Mouse (Mus musculus) retina, postnatal 7 days (tissue): Measurements from ENCODE around the gene Ska2.

Experiments
- DNase-seq: peaks from one replicate; pipeline ENCODE4 v3.0.0-alpha.2; 2012; ENCODE audit warnings: low read depth, low spot score

Gene Ska2

DNA sequence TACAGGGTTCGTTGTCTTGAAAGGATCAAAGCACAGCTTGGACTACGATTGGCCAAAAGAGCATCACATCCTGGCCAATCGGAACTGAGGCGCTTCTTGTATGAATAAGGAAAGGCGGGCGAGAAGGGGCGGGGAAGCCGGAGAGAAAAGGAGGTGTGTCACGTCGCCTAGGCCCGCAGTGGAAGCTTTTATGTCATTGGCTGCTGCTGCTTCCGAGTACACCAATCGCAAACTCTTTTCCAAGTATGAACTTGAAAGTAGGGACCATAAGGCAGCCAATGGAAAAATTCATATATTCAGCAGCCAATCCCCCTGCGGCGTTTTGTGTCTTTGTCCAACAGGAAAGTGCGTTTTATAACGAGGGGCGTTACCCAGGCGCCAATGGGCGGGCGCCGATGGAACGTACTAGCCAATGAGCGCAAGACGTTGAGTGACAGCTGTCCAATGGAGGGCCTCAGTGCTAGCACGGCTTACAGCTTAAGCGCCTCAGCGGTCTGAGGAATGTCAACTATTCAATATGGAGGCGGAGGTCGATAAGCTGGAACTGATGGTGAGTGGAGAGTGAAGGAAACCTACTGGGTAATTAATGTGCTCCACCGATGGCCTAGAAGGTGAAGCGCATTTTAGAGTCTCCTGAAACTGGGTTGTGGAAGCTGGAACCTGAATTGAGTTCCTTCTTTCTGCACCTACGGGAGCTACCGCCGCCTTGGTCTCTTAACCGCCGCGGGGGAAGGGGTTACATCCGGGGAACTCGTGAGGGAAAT lies at the start of gene Ska2:
Gene Ska2 (plus strand): TSS at position 480 of the 764 bp plus-strand sequence.
- peak; percentile 99 for DNase-seq

DNA sequence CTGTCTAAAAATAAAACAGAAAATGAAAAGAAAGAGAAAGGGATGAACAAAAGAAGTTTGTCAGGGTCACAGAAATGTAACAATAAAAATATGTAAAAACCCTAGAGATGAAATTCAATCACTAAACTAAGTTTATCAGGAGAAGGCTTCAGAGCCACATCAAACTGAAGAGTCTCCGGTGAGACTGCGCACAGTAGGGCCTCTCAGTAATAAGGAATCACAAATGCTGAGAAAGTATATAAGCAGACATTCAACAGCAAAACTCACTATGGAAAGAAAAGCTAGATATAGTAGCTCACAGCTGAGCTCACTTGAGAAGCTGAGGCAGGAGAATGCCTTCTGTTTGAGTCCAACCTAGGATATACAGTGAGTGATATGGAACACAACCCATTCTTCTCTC lies 48.6 kb upstream of the Ska2 start:
- DNase-seq = no peak

DNA sequence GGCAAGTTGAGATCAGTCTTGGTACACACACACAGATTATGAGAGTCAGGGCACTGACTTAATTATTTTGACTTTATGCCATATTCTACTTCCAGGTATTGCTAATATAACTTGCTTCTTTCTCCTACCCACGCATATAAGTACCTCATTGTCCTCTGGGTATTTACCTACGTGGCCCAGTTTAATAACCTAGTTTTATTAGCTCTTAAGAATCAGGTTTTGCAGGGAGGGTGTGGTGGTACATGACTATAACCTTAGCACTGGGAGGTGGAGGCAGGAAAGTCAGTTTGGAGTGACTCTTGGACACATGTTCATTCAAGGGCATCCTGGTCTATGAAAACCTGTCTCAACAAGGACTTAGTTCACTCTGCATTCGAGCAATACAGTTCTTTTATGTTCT lies 46.9 kb upstream of the Ska2 start:
- no peak for DNase-seq

DNA sequence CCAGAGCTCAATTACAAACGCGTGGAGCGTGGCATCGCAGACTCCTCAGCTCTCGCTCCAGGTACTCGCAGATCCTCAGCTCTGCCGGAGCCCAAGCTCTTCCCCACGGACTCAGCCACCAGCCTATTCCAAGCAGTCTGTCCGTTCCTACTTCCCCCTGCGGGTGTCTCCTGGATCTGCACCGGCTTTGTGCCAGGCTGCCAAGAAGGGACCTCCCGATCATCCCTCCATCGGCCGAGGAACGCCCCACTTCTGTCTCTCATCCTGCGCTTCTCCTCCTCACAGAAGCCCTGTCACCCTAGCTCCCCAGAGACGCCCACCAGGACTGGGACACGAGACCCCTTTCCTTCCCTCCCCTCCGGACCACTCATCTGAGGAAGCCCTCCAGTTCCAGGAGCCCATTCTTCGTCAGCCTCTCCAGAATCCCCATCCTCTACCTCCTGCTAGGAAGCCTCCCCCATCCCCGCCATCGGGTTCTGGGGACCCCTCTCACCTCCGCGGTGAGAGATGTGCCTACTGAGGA lies 35.6 kb upstream of the Ska2 start:
- DNase-seq = peak; percentile 51

DNA sequence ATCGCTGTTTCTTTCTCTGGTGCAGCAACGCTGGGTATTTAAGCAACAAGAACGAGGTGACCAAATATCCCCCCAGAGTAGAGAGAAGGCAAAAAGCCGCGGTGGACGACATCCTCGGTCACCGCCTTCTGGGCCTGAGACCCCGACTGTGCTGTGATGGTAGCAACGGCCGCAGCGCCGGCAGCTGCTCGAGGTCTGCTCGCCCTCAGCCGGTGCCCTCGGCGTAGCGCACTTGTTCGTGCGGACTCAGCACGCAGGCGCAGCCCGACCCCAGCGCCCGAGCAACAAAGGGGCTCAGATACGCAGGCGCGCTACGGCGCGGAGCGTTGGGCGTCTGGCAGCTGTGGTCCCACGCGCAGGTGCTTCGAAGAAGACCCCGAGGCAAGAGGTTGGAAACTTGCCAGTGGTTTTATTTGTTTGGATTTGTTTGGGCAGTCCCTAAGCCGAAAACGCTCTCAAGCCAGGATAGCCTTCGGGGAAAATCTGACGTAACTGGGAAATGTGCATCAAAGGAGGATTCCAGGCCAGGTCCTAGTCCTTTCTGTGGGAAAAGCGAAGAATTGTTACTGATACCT lies 35.1 kb upstream of the Ska2 start, which contains the start of gene Gdpd1:
Gene Gdpd1 (minus strand): TSS at position 197 of the 575 bp plus-strand sequence.
- peak; percentile 87 for DNase-seq

DNA sequence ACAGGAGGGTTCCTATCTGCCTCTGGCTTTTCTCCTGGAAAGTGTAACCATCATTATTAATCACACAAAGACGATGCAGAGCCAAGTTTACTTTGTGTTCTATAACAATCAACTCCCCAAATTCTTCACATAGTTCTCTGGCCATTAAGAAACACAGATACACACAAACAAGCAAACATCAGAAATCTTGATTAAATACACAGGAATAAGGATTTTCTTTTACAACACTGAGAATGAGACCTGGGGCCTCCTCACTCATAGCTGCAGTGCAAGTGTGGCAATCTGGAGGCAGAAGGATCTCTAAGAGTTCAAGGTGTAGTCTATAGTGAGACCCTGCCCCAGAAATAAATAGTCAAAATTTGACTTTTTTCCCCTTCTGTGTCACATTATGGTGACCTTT lies 25.3 kb upstream of the Ska2 start:
- no peak for DNase-seq

DNA sequence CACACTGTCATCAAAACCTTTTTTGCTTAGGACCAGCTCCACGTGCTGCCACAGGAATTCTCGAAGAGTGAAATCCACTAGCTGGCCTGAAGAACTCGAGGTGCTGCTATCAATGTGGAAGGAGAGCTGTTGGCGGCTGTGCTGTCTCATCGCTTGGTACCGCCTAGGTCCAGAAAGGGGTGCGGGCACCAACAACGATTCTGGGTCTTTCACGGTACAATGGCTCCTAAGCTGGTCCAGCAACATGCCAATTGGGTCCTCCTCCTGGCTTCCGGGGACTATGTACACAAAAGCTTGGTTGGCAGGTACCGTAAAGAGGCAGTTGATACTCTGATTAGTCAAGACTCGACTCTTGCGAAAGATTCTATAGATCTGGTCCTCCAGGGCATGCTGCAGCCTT lies 23.6 kb upstream of the Ska2 start:
- DNase-seq = no peak

DNA sequence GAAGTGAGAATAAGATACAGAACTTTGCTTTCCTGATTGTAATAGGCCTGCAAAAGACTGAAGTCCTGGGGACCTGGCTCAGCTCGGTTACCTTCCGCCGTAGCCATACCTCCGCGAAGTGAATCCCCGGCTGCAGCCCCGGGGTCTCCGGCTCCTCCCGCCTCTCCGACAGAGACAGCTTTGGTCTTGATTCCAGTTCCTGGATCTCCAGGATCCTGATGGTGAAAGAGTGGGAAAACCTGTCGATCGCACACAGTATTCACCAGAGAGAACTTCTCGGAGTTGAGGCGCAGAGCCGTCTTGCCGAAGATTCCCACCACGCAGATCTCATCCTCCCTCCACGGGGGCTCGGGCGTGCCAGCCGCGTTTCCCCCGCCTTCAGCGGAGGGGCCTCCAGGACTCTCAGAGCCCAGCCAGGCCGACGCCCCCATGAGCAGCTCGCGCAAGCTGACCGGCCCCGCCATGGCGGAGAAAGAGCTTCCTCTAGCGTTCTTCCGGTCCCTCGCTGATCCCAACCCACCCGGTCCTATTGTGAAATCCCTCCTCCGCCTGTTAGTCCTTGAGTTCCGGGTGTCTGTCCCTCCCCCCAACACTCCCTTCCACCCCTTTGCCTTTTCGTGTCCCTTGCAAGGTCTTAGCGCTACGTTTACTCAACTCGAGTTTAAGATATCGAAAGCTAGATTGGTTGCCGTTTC lies 22.6 kb upstream of the Ska2 start, which contains the start of gene Smg8:
Gene Smg8 (minus strand): TSS at position 485 of the 695 bp plus-strand sequence.
- DNase-seq = peak; percentile 82

DNA sequence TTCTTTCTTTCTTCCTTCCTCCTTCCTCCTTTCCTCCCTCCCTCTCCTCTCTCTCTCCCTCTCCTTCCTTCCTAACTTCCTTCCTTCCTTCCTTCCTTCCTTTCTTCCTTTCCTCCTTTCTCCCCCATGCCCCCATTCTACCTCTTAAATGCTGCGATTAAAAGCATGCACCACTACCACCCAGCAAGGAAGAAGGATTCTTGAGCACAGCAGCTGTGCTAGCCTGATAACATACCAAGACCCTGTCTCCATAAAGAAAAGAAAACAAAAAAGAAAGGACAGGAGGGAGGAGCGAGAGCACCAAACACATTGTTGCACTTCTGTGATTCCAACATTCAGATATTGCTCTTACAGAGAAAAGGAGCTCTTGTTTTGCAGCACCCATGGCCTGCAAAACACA lies 21.9 kb upstream of the Ska2 start:
- DNase-seq = no peak

DNA sequence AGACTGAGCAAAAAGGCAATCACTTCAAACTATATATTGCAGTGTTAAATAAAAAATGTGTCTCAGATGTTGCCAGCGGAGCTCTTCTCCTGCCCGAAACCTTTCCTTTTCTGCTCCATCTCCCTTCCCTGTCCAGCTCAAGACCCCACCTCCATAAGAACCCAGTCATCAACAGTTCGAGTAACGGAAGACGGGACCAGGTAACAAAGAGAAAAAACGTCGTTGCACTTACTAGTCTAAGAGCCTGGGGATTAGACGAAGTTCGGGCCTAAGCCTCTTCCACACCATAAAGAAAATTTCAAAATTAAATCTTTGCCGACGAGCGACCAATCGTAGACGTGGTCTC lies 652 bp upstream of the Ska2 start, which contains the start of gene Prr11:
Gene Prr11 (minus strand): TSS at position 300 of the 346 bp plus-strand sequence.
- DNase-seq = no peak

DNA sequence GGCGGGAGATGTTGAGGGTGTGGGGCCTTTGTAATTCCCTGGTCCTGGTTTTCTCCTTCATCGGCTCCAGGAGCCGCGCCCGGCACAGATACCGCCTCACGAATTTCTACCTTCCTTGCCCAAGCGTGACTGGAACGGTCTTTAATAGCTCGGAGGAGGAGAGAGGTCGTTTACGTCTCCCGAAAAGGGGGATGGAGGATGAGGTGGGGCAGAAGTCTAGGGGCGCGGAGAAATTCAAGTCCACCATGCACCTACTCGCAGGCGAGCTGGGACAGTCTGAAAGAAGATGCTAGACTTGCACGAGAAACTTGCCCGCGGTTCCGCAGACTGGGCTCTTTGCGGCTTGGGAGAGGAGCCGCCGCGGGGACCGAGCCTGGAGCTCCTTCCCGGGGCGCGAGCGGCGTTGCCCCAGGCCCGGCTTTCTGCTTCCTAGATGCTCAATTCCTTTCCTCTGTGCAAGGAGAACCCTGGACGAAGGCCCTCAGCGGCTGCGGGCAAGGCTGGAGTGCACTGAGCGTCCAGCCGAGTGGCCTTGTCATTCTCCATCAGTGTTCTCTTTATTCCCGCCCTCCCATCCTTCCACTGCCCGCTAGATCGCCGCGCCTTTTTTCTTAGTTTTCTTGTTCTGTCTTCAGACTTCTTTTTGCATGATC lies 611 bp downstream of the Ska2 start:
- DNase-seq = no peak

DNA sequence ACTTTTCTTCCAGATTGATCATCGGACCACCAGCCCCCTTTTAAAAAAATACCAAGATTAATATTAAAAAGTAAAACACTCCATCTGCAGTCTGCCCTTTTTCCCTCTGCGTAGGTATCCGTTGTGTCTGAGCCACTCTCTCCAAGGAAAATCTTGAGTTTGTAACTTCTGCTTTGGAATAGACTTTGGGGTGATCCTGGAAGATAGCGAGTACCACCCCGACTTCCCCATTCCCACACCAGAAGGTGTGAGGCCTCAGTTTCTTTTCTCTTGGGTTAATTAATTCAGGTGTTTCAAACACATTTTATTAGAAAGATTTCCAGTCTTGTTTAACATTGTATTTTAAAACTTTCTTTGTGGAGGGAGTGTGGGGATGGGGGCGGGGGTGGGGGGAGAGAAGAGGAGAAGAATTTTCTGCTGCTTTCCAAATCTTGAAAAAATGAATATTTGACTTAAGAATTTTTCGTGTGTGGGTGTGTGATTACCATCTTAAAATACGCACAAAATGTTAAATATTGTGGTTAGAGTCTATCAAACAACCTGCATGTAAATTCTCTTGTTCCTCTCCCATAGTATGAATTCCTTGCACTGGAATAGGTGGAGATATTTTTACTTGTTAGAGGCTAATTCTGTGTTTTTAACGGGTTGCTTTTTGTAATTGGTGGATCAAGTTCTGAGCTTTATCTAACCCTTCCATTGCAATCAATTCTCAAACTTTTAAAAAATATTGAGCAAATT lies 1.3 kb downstream of the Ska2 start:
- no peak for DNase-seq

DNA sequence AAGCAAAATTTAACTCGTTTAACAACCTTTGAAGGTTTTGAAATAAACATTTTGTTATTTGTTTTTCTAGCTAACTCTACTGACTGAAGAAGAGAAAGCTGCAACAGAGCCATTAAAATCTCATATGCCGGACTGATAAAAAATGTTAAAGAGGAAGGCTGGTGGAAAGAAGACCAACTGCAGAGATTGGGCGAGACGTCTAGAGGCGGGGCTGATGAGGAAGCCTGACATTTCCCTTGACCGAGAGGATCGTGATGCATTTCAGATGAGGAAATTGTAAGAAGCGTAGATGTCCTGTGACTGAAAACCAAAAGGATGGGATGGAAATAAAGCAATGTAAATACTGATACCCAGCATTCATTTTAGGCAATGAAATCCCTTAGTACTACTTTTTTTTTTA lies 12.8 kb downstream of the Ska2 start:
- DNase-seq = no peak

DNA sequence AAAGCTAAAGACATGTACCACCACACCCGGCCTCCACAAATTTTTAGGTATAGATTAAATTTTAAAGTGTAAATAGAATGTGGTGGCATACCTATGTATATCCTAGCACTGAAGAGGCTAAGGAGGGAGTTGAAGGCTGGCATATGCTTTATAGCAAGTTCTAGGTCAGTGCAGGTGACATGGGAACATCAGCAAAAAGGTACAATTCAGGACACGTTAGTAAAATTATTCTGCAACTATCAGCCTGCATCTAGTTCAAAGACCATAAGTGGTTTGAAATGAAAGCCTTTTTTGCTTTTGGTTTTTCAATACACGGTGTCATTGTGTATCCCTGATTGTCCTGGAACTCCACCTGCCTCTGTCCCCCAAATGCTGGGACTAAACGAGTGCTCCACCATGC lies 16.5 kb downstream of the Ska2 start:
- no peak for DNase-seq

DNA sequence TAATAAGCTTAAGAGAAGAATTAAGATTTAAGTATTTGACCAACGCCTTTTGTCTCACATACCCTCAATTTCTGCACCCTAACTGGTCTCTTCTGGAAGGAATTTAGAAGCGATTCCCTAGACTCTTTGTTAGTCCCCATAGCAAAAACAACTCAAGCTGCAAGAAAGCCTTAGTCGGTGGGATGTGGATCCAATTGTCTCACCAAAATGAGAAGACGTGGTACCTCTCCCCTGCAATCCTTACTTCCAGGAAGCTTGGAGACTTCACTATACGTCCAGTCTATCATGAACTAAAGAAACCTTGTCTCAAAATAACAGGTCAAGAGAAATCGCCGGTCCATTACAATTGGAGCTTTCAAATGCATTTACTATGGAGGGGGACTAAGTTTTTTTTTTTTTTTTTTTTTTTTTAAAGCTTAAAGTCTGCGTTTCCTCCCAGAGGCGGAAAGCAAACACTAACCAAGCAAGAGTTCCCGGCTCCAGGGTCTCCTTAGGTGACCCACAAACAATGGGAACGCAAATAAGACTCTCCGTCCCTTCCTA lies 17.3 kb downstream of the Ska2 start:
- DNase-seq = no peak

DNA sequence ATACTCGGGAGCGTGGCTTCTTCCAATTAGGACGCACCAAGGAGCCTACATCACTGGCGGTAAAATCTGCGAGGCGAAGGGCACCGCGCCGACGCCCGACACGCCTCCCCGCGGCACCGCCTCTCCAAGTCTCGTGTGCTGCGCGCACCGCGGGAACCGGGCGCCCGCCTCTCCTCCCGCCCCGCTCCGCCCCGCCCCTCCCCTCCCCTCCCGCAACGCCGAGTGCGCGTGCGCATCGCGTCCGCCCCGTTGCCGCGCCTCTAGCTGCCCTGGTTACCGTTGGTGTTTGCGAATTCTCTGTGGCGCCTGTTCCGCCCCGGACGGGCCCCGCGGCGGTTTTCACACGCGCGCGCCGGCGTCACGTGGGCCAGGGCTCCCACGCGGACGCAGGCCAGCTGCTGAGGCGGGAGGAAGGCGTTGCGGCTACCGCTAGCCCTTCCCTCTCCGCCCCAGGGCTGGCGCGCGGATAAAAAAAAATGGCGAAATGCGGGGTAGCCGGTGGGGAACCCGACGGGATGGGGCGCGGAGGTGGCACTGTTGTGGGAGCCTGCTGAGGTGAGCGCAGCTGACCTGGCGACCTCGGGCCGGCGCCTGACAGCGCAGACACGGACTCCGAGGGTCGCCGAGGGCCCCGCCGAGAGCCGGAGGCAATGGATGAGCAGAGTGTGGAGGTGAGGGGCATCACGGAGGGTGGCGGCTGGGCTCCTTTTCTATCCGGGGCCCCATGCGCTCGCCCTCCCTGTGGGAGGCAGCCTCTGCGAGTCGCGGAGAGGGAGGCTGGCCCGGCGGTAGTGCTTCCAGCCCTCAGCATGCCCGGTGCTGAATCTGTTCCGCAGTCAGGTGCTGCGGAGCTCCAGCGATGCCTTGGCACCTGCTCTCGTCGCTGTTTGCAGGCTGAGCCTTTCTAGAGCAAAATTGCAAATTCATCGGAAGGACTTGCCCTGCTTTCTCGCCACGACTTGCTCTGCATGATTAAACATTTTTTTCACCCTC lies 18.1 kb downstream of the Ska2 start, which contains the start of gene Trim37:
Gene Trim37 (plus strand): TSS at position 254 of the 993 bp plus-strand sequence.
- peak; percentile 90 for DNase-seq

DNA sequence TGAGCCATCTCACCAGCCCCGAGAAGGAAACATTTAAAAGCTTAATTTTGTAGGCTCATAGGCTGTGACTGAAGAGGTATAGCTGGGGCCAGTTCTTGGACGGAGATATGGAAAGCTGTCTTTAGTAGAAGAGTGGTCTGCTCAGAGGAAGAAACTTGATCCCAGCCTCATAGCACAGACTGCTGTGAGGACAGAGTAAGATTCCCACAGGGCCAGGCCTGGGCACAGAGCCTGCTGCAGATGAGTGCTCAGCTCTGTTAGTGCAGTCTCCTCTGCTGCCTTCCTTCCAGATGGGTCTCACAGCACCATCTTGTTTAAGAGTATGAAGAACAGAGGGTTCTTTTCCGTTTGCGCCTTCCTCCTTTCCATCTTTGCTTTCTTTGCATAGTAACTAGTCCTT lies 27.2 kb downstream of the Ska2 start:
- DNase-seq = no peak

DNA sequence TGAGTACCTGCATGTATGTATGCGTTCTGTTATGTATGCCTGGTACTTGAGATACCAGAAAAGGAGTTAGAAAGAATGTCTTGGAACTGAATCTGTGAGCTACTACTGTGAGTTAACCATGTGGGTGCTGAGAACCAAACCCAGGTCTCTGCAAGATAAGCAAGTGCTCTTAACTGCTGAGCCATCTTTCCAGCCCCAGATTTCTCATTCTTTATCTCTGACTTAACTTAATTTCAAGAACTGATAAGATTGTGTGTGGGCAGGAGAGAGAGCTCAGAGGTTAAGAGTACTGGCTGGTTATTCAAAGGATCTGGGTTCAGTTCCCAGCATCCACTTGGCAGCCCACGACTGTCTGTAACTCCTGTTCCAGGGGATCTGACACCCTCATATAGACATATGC lies 49.0 kb downstream of the Ska2 start:
- no peak for DNase-seq

DNA sequence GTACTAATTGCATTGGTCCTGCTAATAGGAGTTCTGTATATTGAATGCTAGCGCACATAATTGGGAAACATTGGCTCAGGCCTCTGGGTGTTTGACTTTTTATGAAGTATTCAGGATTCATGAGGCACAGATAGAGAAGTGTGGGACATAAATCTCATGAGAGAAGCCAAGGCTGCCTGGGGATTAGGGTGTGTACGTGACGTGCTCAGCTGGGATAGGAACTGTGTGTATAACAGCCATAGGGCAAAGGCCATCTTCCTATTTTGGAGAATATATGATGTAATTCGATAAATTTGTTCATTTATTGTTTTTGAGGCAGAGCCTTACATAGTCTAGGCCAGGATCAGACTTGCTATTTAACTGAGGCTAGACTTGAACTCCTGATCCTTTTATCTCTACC lies 53.7 kb downstream of the Ska2 start:
- DNase-seq = no peak

DNA sequence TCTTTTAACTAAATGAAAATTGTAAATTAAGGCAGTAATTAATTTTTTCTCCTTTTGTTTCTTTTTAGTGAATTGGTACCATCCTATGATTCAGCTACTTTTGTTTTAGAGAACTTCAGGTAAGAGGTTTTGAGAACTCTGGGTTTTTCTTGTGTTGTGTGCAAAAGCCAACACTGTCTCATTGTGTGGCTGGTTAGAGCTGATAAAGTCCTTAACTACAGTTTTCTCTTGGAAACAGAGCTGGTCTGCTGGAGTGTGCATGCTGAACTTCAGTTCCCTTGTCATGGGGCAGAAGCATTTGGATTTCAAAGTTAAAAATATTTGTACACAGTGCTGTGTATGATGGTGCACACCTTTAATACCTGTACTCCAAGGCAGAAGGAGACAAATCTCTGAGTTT lies 54.7 kb downstream of the Ska2 start:
- no peak for DNase-seq
